Mouse (Mus musculus) adrenal gland, adult (tissue): ENCODE results near the gene Zkscan3.

Experiments used
- DNase-seq, 2 experiments: peaks; one replicate each; pipeline ENCODE4 v3.0.0; 2022 to 2023; ENCODE audit warnings: low spot score in 1 of 2; ENCODE audit not compliant: inconsistent age in 2 of 2

Gene Zkscan3

DNA sequence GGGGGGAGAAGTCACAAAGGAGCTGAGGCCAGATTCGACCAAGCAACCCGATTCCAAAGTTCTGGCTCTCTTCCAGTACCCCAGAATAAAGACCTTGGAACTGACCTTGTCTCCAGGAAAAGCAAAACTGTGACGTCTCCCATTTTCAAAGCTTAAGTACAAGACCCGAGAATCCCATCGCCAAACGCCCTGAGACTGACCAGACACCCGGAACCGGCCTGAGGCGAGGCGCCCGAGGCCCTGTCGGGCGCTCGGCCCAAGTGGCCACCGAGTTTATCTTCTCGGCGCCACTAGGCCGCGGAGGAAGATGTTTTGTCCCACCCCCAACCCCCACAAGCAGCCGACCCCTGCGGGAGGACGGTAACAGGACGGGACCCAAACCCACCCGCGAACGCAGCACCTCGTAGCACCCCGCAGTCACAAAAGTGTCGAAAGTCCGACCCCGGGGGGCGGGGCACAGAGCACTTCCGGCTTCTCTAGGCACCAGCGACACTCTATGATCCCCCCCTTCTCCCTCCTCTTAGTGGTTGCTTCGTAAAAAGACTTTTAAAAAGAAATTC lies at the start of gene Zkscan3:
Gene Zkscan3 (minus strand): TSS at position 469 of the 560 bp plus-strand sequence.
- DNase-seq, result peak; percentile 84 to 95

DNA sequence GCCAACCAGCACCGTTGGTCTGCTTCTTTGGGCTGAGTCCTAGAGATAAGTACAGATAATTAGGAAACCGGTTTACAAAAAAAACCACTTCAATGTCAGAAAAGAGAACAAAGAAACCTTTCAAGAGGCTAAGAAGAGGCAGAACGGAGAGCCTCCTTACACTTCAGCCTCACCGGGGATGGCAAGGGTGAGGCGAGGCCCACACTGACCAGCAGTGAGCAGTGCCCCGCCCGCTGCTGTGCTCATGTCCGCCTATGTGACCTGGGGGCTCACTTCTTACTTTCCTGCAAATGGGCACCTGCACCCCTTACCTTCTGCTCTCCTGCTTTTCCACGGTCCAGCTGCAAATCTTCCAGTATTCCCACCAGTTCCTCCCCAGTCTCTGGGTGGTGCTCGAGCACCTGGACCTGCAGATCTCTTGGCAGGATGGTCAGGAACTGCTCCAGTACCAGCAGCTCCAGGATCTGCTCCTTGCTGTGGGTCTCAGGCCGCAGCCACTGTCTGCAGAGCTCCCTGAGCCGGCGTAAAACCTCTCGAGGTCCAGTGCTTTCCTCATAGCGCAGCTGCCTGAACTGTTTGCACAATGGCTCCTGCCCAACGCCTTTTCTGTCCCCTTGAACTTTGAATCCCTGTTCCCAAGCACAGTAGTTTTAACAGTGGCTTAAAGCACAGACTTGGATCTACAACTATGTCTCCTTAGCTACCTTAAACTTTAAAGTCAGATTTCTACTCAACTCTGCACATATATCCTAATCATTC lies 45.5 kb upstream of the Zkscan3 start:
- no peak for DNase-seq

DNA sequence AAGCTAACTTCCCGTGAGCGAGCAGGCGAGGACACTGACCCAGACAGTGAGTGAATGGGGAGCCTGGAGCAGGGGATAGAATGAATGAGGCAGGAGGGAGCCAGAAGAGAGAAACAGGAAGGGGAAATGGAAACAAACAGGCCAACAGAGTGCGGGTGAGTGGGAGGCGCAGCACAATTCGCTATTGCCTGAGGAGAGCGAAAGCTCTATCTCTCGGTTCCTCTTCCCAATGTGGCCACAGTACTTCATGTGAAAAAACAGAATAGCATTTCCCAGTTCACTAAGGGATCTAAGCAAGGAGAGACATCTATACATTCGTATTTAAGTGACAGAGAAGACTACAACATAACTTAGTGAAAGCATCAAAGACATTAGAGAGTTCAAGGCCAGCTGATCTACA lies 44.2 kb upstream of the Zkscan3 start:
- DNase-seq, result no peak

DNA sequence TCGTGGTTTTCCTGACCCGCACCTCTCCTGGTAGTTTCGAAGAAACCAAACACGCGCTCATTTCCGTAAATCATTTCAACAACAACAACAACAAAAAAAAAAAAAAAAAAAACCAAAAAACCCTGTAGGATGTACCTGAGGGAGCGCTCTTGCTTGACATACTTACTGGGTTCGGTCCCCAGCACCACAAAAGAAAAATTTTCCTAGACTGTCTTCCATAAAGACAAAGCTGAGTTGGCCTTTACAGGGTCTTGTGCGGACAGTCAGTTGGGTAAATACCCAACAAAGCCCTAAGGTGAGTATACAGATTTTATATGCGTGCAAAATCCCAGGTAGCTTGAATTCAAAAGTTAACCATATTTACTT lies 38.6 kb upstream of the Zkscan3 start:
- DNase-seq, result no peak

DNA sequence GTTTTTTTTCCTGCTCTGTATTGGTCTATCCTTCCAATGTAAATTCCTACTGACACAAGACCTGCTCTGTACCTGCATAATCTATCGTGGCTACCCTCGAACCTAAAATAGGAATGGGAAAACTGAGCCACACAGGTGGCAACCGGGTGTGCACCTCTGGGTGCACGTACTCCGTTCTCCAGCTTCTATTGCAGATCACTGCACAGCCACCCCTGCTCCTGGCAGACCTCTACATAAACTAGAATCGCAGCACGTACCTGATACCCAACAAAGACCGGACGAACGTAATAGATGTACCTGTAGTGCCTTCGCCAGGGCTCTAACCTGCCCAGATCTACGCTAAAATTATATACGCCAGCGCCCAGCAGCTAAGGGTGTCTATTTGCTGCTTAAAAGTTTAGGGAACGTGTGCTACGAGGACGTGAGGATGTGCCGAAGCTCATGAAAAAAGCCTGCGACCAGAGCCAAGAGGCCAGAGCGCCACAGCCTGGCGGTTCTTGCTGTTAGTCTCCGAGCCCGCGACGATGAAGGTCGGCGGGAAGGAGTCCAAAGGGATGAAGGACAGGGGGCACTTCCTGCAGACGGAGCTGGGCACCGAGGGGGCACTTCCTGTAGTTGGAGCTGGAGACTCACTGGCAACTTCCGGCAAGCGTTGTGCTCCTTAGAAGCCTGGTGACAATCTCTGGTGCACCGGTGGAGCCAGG lies 38.1 kb upstream of the Zkscan3 start, which contains the start of gene Pgbd1:
Gene Pgbd1 (minus strand): TSS at position 556 of the 704 bp plus-strand sequence.
- DNase-seq, result peak; percentile 83 to 92

DNA sequence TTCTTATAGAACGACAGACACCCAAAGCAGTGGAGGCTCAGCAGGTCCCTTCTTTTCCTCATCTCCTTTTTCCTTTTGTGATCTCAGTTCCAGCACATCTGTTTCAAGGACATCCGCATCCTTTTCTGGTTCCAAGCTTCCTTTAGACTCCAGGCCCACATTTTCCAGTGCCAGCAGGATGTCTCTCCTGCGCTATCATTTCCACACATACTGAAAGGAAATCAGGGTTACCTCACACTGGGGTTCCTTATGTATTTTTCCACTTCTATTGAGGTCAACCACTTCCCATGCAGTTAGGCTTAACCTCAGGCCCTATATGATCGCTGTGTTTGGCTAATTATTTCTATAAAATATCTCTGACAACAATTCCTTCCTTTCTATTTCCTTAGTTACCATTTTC lies 32.9 kb upstream of the Zkscan3 start:
- DNase-seq, result no peak

DNA sequence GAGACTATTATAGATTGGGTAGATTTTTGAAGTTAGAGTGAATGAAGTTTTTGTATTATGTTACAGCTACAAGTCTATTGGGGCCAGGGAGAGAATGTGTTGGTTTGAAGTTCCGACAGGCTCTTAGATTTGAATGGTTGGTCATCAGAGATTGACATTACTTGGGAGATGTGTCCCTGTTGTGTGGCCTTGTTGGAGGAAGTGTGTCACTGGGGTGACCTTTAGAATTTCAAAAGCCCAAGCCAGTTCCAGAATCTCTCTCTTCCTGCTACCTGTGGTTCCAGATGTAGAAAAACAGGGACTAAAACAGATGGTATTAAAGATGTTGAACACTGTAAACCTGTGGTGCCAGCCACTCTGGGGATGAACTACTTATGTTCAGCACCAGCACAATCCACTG lies 25.1 kb upstream of the Zkscan3 start:
- DNase-seq, result peak in 1 of 2 experiments; percentile 55

DNA sequence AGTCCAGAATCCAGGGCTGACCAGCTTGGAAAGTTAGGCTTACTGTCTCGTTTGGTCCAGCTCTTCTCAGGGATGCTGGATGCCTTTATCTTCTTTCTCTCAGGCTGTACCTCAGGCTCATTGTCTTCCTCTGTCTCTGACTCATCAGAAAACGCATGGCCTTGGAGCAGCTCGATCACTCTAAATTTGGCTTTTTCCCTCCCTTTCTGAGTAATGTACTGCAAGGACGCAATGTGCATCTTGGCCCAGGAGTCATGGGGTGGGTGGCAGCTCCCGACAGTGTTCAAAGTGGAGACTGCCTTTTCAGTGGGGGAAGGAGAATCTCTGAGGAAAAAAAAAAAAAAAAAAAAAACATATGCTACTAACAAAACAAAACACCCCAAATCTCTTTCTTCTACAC lies 20.7 kb upstream of the Zkscan3 start:
- DNase-seq, result peak; percentile 76 to 84

DNA sequence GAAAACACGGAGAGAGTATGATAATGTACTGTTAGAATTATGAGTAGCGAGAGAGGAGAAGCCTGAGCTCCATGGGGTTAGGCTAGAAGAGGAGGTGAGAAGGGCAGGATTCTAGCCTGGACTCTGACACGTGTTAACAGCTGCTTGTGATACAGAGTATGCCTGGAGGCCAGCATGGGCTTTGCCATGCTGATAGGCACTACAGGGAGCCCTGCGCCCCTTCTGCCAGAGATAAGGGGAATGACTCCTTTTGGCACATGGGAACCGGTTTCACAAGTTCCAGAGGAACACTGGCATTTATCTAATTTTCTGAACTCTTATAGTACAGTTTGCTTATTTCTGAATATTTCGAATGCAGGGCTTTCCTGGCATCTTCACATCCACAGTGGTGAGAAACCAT lies 16.3 kb upstream of the Zkscan3 start:
- DNase-seq, result no peak

DNA sequence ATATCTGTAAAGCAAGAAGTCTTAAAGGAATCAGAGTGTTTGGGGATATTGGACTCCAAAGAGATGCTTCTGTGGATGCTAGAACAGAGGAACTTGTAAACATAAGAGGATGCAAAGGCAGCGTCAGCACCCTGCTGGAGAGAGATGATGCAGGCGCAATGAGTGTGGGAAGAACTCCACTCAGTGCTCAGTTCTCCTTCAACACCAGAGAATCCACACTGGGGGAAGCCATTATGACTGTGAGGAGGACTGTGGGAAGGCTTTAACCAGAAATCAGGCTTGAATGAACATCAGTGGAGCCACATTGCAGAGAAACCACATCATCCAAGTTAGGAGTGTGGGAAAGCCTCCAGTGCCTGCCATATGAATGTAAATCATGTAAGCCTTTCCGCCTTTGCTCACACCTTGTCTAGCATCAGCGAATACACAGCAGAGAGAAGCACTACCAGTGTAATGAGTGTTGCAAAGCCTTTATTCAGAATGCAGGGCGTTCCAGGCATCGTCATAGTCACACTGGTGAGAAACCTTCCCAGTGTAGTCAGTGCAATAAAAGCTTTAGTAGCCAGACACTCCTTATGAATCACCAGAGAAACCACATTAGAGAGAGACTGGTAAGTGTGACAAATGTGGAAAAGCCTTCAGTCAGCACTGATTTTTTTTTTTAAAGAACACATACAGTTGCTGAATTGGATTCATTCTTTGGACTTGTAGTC lies 14.9 kb upstream of the Zkscan3 start:
- peak in 1 of 2 experiments; percentile 55 for DNase-seq

DNA sequence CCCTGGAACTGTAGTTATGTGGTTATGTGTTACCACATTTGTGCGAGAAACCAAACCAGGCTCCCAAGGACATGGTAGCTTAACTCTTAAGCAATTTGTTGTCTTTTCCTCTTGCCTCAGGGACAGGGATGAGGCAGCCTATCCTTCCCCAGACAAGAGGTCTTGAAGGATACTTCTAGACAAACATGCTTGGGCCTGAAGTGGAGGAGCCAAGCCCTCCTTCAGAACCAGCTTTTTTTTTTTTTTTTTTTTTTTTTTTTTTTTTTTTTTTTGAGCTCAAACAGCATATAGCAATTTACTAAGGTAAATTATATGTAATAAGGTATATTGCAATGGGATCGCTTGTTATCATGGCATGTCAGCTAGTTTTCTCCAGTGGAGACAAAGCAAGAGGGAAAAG lies 13.2 kb upstream of the Zkscan3 start:
- no peak for DNase-seq

DNA sequence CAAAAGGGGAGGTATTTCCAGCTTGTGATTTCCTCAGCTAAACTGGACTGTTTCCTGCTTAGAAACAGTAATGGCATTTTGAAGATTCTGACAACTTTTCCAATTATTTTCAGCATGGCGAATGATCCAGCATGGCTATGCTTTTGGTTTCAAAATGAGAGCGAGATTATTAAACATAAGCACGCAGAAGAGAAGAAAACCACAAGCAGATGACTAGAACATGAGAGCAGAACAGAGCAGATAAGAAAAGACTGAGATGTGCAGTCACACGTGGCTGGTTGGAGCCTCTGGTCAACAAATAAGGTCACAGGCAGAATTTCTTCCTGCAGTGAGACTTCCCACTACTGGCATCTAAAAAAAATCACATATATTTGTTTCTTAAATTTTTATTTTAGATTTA lies 12.7 kb upstream of the Zkscan3 start:
- no peak for DNase-seq

DNA sequence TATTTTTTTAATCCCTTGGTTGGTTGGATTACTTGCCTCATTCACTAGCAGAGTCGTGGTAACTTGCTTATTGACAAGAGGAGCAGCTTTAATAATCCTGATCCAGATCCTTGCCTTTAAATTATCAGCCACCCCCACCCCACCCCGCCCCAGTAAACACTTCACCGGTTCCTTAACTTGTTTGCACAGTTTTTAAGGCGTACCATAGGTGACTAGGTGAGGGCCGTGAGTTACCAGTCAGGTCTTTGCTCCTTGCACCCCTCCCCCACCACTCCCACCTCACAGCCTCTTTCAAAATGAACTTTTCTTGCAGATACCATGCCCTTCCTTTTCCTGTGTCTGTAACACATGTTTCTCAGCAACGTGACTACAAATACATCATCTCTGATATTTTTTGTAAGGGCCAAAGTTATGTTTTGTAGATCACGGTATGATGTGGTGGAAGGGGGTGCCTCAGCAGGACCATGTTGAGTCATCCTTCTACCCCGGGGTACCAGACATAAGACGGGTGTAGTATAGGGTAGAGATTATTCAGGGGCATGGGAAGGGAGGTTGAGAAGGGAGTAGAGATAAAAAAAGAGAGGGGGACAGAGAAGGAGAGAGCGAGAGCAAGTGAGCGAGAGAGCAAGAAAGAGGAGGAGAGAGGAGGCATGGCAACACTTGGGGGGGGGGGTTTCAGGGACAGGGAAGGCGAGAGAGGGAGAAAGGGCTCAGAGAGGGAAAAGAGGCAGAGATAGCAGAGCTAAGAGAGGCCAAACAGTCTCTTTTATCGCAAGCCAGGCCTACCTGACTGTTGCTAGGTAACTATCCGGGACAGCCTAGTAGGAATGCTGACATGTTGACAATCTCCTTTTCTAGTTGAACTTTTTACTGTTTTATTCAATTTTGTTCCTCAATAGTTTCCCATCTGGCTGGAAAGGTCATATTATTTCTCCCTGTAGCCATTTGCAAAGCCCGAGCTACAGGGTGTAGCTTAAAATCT lies 12.0 kb upstream of the Zkscan3 start:
- no peak for DNase-seq

DNA sequence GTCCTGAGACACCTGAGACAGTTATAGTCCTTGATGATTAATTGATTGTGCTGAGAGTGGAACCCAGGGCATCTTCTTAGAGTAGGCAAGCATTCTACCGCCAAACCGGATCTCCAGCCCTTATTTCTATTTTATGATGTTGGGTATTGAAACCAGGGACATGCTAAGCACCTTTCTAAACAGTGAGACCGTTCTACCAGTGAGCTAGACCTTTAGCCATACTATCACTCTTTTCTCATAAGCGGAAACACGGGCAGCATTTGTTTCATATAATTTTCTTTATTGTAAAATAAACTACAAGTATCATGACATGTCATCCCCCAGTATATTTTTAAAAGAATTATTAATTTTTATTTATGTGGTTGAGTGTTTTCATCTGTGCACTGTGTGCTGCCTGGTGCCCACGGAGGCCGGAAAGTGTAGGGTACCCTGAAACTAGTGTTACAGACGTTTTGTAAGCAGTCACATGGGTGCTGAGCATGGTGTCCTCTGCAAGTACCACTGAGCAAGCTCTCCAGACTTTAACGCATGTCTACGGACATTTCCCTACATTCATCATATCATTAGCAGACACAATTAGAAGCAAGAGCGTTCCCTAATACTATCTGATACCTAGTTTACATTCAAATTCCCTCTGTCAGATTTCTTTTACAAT lies 6.4 kb upstream of the Zkscan3 start:
- peak in 1 of 2 experiments; percentile 47 for DNase-seq

DNA sequence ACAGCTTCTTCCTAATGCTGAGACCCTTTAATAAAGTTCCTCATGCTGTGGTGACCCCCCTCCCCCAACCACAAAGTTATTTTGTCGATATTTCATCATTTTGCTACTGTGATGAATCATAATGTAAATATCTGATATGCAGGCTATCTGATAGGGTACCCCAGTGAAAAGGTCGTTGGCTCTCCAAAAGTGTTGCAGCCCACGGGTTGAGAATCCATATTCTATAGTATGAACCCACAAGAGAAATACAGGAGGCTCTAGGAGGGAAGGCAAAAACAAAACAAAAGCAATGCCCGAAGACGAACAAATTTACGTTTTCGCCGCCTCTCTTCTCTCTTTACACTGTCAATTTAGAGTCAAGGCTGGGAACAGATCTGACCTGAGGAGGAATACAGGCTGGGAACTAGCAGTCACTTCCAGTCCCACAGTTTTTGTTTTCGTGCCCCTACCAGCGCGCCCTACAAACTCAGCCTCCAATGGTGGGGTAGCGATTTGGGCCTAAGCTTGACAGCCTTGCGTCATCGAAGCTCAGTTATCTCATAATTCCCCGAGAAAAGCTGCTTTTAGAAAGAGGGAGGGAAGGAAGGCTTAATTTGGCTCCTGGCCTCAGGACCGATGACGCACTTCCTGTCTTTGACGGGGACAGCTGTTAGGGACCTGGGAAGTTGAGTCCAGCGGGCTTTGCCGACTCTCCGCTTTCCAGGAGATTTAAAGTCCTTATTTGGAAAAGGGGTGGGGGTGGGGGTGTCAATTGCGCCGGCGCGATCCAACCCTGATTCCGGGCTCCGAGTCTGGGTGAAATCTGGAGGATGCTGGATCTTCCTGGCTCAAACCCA lies 5.6 kb upstream of the Zkscan3 start:
- peak; percentile 89 to 96 for DNase-seq

DNA sequence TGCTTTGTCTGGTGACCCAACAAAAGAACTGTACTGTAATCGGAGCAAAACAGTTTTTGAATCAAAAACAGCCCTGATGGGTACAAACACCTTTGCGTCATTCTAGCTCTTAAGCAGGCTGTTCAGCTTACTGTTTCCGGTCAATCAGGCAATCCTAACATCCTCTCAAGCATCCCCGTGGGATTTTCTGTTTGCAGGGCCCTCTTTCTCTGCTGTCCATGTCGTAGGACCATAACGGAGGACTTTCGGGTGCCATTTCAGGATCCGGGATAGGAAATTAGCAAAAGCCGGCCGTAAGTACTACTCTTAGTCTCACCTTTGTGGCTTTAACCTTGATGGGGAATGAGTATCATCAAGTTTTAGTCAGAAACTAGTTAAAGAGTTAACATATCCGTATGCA lies 4.8 kb upstream of the Zkscan3 start:
- no peak for DNase-seq

DNA sequence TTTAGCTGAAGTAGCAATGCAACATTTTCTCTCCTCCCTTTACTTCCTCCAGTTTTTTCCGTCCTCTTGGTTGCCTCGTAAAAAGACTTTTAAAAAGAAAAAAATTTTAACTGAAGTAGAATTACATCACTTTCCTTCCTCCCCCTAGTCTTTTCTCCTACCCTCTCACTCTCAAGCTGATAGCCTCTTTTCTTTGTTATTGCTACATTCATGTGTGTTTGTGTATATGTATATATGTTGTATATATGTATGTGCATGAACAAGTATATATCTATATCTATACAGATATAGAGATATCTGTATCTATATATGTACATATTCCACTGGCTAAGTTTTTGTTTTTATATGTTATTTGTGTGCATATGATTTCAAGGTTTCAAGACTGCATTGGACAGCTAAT lies 293 bp upstream of the Zkscan3 start:
- no peak for DNase-seq

DNA sequence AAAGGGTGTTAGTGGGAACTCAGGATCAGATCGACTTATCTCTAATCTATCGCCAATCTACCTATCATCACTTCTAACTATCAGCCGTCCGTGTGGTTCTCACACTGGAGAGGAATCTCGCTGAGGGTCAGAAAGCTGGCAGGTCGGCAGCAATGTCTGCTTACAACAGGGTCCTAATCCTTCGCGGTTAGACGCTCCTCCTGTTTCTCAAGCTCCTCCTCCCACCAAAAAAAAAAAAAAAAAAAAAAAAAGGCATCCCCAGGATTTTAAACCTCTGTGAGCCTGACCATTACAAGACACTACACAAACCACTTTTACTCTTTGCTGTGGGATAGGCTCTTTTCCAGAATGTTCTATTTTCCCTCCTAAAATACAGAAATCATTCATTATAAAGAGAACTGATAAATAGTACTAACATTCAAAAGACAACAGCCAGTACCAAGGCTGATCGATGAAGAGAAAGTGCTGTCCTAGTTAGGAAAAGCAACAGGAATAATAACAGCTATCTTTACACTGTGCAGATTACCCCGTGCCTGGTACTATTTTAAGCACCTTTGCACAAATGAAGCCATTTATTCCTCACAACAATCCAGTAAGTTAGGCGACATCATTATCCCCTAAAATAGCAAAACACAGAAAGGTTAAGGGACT lies 794 bp downstream of the Zkscan3 start:
- DNase-seq, result peak in 1 of 2 experiments; percentile 70
